Mouse (Mus musculus) frontal cortex, postnatal 25 days (tissue): ENCODE results near the gene Abcd3.

Experiments used
- DNase-seq, 2 experiments: peaks; one replicate each; pipeline ENCODE4 v3.0.0; 2022; ENCODE audit warnings: low spot score in 2 of 2

Gene Abcd3

DNA sequence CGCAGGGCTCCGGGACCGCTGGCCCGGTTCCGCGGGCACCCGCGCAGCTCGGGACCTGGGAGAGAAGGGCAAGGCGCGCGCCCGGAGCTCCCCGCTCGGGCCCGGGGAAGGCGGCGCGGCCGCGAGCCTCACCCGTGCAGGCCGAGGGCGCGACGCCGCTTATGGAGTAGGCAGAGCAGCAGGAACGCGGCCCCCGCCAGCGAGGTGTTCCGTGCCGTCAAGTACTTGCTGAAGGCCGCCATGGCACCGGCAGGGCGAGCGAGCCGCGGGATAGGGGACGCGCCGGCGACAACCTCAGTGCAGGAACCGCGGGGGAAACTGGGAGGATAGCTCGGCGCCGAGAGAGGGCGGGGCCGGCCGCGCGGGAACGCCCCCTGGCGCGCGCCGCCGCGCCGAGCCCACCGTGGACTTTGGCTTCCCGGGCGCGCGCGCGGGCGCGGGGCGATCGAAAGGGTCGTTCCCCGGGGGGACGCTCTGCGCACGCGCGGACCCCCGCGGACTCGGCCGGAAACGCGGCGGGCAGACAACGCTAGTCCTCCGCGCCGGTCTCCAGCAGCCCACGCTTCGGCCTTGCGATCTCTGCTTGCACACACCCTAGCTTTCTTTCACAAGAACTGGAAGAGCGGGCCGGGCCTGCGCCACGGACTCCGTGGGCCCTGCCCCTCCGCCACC is at the start of gene Abcd3:
Abcd3 (minus strand) TSS at position 426 of the 672 bp plus-strand sequence.
- peak; percentile 70 to 71 for DNase-seq

- DNase-seq = no peak
Observed at GRCm38 (mm10) chr3:121859142-121859541, 44.0 kb upstream of the Abcd3 start.

DNA sequence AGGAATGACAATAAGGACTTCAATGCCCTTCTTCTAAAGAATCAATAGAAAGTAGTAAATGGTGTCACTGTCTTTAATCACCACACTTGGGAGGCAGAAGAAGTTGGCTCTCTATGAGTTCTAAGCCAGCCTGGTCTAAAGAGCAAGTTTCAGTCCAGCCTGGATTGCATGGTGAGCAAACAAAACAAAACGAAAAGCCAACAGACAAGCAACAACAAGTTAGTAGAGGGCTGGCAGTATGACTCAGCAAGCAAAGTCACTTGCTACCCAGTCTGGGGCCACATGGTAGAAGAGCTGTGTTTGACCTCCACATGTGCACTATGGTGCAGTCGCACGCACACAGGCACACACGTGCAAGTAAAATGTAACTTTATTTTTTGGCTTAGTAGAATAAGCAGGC is 41.0 kb upstream of the Abcd3 start:
- no peak for DNase-seq

GRCm38 (mm10) chr3:121853781-121854520 is 38.8 kb upstream of the Abcd3 start:
- DNase-seq = no peak

DNA sequence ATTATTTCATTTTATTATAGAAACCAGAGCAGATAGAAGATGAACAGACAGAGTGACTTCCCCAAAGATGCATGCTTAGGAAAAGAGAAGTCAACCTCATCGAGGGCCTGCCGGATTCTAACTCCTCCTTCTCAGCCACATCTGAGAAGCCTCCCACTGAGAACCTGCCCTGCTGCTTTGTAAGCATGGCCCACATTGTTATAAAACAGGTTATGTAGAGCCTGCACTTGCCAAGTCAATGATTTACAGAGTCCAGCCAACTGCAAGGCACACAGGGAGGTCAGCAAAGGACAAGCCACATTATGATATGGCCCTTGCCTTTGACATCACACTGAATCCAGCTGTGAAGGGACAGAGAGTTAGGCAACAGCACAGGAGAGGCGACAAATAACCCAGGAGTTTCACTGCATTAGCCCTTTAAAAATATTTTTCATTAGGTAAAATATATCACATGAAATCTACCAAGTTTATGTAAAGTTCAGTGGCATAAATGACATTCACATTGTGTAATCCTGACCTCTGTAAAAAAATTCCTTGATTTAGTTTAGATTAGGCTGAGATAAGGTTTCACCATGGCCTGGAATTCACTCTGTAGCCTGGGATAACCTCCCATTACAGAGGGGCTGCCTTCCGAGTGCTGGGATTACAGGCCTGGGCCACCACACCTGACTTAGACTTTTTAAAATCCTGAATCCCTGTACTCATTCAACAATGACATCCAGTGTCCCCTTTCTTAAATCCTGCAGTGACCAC is 37.1 kb upstream of the Abcd3 start:
- DNase-seq = no peak

GRCm38 (mm10) chr3:121851006-121851405 is 35.9 kb upstream of the Abcd3 start:
- DNase-seq = no peak

DNA sequence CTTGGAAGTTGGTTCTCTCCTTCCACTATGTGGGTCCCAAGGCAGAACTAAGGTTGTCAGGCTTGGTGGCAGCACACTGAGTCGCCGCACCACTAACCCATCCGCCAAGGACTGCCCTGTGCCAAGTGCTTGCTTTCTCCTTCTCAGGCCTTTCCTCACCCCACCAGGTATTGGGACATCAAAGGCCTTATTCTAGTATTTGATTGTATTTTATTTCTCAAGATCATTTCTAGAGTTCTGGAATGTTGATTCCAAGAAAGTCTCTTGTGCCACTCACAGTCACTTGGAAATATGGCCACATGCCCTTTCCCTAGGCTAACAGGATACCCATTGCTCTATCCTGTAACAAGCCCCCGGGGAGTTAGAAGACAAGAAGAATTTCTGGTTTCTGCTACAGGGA is 35.3 kb upstream of the Abcd3 start:
- no peak for DNase-seq

- no peak for DNase-seq
Observed at GRCm38 (mm10) chr3:121847296-121847695, 32.2 kb upstream of the Abcd3 start.

DNA sequence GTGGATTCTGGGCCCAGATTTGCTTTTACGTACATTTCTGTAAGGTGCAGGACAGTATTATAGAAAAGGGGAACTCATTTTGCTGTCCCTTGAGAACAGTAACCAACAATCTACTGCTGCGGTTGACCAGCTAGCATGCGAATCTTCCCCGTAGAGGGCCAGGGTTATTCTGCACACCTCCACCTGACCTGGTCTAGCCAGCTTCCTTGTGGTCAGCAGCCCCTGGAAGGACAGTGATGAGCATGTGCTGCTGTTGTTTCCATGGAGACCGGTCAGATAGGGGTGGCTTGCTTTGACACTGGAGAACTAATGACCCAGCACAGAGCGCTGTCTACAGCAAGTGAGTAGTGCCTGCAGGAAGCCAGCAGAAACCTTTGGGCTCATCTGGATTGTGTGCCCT is 29.6 kb upstream of the Abcd3 start:
- DNase-seq = no peak

GRCm38 (mm10) chr3:121844013-121844412 is 28.9 kb upstream of the Abcd3 start:
- DNase-seq = no peak

- no peak for DNase-seq
Observed at GRCm38 (mm10) chr3:121843254-121843653, 28.2 kb upstream of the Abcd3 start.

DNA sequence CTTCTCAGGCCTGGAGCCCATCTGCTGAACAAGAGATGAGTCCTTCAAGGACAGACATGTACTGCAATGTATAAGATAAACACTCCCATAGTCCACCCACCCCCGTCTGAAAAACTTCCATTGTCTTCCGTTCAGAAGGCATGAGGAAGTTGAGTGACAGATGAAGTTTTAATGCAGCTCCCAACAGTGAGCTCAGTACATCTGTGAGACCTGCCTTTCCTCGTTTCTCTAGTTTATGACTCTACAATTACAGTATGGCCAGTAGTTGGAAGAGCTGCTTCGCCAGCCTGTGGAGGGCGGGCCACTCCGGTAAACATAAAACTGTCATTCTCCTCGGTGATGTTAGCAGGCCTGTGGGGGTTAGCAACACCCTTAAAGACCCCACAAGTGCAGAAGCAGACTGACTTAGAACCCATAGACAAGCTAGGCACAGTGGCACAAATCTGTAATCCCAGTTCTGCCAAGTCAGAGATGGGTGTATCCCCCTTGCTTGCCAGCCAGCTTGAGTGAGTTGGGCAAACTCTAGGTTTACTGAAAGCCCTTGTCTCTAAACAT is 27.3 kb upstream of the Abcd3 start:
- DNase-seq = no peak

DNA sequence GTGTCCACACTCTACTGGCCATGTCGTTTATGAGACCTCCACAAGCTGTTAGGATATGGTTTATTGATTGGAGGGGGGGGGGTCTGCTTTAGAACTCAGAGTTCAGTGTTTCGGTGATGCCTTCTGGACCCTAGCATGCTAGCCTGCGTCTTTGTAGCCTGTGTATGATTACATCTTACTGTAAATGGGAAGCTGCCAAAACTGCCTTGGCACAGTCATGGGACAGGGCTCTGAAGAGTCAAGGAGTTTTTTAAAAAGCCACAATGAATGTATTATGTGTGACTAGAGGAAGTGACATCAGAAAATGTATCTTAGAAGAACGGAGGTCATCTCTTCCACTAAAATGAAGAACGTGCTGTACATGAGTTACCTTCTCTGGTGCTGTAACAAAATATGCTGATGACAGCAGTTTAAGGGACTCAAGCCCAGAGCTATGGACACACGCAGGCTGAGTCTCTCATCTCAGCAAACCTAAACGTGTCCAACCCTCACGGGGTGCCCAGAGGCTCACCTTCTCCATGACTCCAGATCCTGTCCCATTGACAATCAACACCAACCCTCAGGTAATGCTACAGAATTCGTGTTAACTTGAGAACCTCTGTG is 26.4 kb upstream of the Abcd3 start:
- DNase-seq = no peak

- no peak for DNase-seq
Observed at GRCm38 (mm10) chr3:121840351-121840750, 25.2 kb upstream of the Abcd3 start.

DNA sequence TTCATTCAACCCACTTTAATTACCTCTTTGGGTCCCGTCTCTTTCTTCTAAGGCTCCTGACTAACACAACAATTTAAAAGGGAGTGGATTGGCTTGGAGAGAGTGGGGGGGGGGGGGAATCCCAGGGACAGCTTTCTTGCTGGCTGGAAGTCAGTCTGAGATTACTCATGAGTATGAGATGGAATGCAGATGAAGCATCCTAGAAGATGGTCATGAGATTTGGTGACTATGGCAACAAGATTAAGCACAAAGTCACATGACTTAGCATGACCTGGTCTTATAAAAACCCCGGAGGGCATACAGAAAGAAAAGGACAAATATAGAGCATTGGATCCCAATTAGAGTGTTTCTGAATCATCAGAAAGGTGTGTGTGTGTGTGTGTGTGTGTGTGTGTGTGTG is 19.6 kb upstream of the Abcd3 start:
- DNase-seq = no peak

GRCm38 (mm10) chr3:121834250-121834649 is 19.1 kb upstream of the Abcd3 start:
- no peak for DNase-seq

- DNase-seq = no peak
Observed at GRCm38 (mm10) chr3:121825092-121825491, 10.0 kb upstream of the Abcd3 start.

DNA sequence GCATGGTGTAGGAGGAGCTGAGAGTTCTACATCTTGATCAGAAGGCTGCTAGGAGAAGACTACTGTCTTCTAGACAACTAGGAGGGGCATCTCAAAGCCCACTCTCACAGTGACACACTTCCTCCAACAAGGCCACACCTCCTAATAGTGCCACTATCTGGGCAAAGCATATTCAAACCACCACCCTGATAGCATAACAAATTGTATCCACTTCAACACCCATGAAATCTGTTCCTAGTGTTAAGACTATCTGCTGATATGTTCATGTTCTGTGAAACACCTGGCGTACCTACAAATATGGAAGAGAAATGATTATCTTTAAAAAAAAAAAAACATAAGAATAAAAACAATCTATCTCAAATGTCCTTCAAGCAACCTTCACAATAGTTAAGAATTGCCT is 9.2 kb upstream of the Abcd3 start:
- DNase-seq = no peak

DNA sequence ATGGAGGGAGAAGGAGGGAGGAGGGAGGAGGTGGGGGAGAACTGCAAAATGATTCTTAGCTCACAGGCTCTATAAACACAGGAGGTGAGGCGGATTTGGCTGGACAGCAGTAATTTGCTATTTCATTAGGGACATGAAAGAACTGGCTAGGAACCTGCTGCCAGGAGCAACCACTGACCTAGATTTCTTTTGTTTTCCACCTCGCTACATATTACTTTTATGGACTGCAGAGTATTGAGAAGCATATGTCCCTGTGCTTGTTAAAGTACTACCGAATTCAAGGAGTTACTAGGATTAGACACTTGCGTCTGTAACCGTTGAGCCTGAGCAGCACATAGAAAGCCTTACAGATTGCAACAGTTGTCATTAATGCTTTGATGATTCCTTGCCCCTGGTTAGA is 7.5 kb upstream of the Abcd3 start:
- no peak for DNase-seq

DNA sequence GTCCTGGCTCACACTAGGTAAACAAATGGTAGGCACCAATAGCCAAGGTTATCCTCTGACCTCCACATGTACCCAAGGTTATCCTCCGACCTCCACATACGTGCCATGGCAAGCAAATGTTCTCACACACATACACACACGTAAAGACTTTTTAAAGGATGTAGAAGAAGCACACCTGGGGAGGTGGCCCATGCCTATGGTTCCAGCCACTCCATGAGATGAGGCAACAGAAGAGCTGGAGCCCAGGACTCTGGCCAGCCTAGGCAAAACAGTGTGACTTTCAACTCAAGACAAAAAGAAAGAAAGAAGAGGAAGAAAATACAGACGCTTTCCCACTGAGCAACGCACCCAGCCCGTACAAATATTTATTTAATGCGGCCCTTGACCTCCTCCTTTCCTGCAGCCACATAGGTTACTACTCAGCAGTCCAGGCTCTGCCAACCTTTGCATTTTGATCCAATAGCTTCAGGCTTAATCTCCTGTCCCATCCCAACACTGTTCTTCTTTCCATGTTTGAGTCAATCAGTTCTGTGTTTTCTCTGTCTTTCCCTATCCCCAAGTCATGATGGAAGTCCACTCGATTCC is 6.5 kb upstream of the Abcd3 start:
- DNase-seq = no peak

DNA sequence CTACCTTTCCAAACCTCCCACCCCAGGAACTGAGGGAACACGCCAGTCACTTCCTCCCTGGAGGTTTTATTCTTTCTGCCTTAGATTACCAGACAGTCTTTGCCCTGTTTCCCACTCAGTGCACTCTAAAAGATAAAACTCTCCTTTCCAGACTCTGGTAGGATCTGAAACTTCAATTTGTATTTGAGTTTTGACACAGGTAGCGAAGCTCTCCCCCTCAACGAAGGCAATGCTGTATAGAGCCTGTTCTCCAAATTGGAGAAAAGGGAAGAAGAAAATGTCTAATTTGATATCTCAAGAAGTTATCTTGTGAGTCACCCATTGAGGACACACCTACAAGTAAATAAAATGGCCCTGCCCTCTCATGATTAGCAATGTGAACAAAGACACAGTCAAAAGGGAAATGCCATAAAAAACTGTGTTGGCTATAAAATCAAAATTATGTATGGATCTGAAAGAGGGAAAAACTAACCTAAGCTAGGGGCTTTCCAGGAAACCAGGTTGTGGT is 4.6 kb upstream of the Abcd3 start:
- no peak for DNase-seq
